Mouse (Mus musculus): ENCODE data around the gene Hdgf.
"Not testable (repeated sequence)": the region's sequence is repeated elsewhere in the genome, so short reads cannot be mapped to it uniquely, and the experiment has no call there.

Hdgf gene

DNA sequence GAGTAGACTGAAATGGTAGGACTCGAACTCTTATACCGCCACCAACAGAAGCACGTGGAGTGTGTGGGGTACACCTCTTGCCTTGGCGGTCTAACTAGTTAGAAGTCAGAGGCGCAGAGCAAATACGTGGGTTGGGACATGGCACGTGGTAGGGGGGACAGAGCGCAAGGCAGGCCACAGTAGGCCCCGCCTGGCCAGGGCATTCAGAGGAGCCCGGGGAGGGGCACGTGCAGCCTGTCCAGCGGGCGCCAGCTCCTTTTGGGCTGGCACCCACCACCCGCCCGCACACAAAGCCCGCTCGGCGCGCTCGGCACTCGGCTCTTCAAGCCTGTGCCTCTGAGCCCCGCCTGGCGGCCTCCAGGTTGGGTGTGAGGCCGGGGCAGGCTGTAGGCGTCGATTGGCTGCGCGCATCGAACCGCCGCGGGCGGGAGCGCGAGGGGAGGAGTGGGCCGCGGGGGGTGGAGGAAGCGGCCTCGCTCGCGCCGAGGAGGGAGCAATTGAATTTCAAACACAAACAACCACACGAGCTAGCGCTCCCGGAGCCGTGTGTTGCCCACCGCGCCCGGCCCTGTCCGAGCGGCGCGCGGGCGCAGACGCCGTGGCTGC is at the start of gene Hdgf:
Gene Hdgf (plus strand): TSS at position 442 of the 606 bp plus-strand sequence.
- DNase-seq (ENCODE audit: low read depth, low spot score) = peak; percentile 96

DNA sequence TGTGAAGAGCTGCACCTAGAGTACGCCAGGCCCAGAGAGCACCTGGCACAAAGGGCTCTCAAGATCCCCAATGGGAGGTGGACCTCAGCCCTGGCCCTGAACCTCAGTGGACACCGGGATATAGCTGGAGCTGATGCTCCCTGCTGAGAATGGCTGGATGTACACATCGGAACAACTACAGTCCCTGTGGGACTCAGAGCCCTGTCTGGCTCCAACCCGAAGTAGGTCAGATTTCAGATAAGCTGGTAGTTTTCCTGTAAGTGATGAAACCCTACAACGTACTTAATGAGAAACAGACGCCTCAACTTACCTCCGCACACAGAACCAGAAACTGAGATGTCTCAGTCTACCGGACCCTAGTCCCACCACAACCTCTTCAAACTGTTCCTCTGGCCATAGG is 48.5 kb upstream of the Hdgf start:
- DNase-seq (ENCODE audit: low read depth, low spot score) = no peak

DNA sequence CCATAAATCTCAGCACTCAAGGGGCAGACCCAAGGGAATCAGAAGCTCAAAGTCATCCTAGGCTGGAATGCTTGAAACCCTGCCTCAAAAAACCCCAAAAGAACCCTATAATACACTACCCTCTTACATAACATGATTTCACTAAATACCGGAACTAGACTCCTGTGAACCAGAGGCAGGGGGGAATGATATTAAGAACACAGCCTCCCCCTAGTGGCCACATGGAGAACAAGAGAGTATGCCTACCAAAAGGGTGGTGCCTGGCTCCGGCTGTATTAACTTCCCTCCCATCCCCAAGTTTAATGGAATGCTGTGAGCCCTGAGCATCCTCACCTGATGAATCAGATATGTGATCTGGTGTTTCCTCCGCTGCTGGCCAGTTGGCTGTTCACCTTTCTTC is 46.3 kb upstream of the Hdgf start:
- peak; percentile 76 for DNase-seq (ENCODE audit: low read depth, low spot score)

DNA sequence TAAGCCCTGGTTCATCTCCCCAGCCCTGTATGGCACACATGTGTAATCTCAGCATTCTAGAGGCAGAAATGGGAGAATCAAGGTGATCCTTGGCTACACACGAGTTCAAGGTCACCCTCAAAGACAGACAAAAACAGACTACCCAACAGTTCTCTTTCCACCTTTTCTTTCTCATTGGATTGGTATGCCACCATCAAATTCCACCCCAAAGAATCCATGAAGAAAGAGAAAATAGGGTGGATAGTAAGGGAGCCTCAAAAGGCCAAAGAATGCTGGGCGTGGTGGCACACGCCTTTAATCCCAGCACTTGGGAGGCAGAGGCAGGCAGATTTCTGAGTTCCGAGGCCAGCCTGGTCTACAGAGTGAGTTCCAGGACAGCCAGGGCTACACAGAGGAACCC is 42.0 kb upstream of the Hdgf start:
- peak; percentile 65 for DNase-seq (ENCODE audit: low read depth, low spot score)

DNA sequence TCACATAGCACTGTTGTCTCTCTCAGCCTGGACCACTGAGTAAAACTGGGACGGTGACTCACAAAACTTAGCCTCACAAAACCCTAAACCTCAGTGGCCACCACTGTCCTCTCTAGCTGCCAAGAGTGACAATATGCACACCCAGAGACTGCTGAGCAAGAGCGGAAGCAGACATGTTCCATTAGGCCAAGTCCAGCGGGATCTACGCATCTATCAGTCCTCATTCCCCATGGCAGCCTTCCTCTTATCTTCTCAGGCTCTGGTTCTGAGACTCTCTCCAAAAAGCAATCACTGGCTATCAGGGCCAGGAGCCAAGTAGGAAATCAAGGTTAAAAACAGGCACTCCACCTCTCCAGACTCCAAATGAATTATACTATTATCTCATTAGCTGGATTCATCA is 28.4 kb upstream of the Hdgf start:
- DNase-seq (ENCODE audit: low read depth, low spot score) = no peak

DNA sequence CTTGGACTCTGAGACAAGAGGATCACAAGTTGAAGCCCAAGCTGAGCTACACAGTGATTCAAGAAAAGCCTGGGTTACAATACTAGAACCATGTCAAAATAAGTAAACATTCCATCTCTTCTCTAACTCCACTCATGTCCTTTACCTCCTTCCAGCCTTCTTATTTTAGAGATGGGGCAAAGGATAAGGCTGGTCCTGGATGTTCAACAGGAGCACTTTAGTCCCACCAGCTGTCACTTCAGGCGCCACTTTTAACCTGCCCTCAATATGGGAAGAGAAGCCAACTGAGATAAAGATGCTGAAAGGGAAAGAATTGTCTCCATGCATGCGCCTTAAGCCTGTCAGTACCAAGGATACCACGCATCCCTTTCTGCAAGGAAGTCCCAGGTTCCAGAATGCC is 21.8 kb upstream of the Hdgf start:
- DNase-seq (ENCODE audit: low read depth, low spot score) = no peak

DNA sequence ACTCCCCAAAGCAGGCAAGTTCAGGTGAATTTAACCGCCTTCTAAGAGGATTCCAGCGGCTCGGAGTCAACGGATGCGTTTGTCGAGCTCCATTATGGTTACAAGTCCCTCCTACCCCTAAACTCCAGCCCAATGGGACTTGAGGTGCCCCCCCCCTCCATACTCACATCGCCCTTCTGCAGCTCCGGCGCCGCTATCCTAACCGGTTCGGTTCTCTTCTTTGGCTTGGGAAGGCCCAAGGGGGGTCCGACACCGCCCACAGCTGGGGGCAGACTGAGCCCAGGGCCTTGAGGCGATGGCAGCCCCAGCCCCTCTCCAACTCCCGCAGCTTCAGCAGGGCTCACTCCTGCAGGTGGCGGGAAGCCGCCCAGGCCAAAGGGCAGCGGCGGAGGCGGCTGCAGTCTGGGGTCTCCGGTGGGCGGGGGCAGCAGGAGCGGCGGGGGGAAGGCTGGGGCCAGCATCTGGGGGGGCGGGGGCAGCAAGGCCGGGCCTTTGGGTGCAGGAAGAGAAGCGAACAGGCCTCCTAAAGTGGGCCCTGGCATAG is 21.3 kb upstream of the Hdgf start:
- peak; percentile 43 for DNase-seq (ENCODE audit: low read depth, low spot score)

DNA sequence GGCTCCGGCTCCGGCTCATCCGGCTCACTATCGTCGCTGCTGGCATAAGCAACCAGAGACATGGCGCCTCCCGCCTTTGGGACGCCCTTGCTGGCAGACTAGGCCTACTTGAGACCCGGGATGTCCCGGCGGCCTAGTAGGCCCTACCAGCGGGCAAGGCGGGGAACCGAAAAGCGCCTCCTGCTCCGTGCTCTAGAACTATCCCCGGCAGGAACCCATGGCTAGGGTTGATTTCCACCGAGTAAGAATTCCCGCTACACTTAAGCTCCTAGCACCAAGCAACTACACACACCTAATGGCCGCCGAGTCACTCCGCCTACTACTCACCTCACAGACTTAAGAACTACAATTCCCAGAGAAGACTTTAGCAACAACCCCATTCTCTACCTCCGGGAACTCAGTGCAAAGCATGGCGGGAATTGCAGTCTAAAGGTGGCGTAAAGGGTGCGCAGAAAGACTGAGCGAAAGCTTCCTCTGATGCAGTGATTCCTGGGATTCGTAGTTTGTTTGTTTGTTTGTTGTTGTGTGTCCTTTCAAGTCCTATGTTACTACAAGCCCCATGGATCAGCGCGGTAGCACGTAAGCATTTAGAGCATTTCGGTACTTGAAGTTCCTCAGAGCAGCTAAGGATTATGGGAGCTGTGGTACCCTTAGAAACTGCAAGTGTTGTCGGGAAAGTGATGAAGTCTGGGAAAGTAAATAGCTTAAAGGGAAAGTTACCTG is 20.7 kb upstream of the Hdgf start, which contains the start of gene Prcc:
Gene Prcc (minus strand): TSS at position 328 of the 723 bp plus-strand sequence.
- DNase-seq (ENCODE audit: low read depth, low spot score) = peak; percentile 100

DNA sequence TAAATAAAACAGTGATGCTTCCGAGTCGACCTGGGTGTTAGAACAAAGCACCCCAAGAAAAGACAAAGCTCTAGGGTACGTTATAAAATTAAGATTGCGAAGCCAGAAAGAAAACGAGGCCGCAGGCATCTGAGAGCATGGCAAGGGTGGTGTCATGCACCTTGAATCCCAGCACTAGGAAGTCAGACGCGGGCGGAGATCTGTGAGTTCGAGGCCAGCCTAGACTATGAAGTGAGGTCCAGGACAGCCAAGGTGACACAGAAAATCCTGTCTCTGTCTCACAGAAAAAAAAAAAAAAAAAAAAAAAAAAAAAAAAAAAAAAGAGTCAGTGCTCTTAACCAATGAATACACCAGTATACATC is 20.1 kb upstream of the Hdgf start:
- DNase-seq (ENCODE audit: low read depth, low spot score) = no peak

DNA sequence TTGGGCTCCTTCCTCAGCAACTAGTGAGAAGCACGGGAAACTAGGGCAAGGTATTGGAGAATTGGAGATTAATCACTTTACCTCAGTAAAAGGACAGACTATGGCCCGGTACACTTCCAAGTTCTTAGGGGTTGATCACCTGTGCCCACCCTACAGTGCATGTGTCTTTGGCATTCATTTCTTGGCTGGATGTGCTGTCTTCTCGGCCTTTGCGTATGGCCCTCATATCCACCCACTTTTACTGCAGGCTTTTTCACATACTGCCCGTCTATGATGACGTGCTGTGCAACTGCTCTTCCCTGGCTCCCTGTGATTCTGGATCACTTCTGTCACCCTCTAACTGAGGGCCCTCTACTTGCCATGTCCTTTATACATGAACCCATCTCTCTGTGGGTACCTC is 19.7 kb upstream of the Hdgf start:
- DNase-seq (ENCODE audit: low read depth, low spot score) = no peak

DNA sequence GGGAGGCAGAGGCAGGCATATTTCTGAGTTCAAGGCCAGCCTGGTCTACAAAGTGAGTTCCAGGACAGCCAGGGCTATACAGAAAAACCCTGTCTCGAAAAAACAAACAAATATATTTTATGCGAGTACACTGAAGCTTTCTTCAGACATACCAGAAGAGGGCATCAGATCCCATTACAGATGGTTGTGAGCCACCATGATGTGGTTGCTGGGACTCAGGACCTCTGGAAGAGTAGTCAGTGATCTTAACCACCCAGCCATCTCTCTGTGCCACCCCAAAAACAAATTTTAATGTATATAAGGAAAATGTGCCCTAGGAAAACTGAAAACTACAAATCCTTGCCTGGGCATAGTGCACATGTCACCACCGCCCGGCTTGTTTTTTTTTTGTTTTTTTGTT is 18.7 kb upstream of the Hdgf start:
- peak; percentile 64 for DNase-seq (ENCODE audit: low read depth, low spot score)

DNA sequence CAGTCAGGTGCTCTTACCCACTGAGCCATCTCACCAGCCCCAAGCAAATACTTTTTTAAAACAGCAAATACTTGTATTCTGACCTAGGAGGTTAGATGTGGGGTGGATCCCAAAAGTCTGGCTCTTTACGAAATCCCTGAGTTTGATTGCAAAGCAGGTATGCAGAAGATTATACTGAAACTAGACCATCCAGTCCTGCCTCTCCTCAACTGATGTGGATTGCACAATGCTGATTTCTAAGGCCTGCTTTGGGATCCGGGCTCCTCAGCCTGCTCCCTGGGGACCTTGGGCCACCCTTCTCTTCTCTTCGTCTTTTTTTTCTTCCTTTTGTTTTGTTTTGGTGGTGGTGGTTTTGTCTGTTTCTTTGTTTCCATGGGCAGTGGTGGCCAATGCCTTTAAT is 14.6 kb upstream of the Hdgf start:
- no peak for DNase-seq (ENCODE audit: low read depth, low spot score)

DNA sequence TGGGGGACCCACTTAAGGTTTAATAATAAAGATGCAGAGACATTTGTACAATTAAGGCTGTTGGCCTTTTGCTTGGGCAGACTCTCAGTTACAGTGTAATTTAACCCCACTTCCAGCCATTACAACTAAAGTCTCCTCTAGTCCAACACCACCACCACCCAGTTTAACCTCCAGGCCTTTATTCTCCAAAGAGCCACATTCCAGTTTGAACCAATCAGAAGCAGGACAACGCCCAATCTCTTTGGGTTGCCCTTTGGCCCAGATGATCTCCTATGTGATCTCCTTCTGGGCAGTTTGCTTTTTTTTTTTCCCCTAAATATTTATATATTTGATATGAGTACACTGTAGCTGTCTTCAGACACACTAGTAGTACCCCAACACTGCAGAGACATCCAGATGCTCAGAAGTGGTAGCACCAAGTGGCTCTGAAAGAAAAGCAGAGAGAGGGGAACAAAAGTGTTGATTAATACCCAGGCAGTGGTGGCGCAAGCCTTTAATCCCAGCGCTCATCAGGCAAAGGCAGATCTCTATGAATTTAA is 12.7 kb upstream of the Hdgf start:
- peak; percentile 91 for DNase-seq (ENCODE audit: low read depth, low spot score)

DNA sequence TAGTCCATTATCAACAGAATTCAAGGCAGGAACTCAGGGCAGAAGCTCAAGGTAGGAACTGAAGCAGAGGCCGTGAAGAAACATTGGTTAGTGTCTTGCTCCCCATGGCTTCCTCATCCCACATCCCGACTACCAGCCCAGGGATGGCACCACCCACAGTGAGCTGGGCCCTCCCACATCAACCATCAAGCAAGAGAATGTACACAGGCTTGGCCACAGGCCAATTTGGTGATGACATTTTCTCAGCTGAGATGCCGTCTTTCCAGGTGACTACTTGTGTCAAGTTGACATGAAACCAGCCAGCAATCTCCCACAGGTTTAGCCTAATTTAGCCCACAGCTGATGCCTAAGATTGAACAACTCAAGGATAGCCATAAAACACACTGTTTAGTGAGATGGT is 6.9 kb upstream of the Hdgf start:
- no peak for DNase-seq (ENCODE audit: low read depth, low spot score)

DNA sequence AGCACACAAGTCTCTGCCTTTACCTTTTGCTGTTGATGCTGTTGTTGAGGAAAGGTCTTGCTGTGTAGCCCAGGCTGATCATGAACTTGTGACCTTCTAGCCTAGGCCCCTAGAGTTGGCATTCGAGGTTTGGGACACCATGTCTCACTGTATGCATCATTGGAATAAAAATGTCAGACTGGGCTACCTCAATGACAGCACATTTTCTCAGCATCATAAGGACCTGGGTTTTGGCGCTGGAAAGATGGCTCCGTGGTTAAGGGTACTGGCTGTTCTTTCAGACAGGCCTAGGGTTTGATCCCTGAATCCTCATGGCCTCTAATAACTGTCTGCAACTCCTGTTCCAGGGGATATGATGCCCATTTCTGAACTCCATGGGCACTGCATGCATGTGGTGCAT is 6.3 kb upstream of the Hdgf start:
- no peak for DNase-seq (ENCODE audit: low read depth, low spot score)

DNA sequence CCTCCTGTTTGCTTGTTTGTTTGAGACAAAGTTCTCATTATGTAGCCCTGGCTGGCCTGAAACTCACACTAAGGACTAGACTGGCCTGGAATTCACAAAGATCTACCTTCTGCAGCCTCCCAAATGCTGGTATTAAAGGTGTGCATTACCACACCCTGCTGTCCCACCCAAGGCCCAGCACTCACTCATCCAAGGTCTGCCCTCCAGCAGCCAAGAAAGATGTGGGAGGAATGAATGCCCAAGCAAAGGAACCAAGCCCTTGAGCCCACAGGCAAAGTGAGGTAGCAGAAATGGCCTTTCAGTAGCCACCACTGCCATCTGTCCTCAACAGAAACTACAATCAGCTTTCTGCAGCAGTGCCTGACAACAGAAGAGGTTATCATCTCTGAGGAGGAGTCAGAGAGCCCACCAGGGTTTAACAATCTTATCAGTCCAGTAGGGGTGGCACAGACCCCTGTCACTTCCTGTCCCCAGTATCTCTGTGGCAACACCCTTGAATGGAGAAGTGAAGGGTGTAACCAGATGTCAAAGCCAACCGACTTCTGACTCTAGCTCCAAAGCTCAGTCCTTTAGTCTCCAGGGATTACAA is 5.0 kb upstream of the Hdgf start:
- DNase-seq (ENCODE audit: low read depth, low spot score) = no peak

DNA sequence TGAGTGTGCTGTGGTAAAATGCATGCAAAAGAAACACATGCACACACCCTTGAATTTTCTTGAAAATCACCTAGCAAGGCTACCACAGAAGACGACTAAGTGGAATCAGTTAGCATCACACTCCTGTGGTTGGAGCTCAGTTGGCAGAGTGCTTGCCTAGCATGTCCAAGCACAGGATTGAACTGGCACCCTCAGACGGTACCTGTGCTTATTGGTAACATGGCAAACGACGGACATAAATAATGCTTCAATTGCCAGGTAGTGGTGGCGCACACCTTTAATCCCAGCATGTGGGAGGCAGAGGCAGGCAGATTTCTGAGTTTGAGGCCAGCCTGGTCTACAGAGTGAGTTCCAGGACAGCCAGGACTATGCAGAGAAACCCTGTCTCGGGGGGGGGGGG is 4.2 kb upstream of the Hdgf start:
- not testable (repeated sequence) for DNase-seq (ENCODE audit: low read depth, low spot score)

DNA sequence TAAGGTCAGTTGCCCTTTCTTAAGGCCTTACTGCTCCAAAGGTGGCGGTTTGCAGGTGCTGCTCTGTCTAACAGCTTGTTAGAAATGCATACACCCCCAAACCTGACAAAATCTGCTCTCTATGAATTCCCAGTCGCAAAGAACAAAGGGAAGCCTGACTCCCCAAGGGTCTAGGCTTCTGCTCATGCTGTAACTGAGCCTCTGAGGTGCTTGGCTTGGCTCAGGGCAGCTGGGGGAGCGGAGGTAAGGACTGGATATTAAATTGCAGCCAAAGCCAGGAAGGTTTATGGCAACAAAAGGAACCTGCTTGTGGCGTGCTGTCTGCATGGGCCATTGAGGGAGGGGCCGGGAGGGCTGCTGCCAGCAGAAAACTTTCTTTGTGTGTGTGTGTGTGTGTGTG is 2.3 kb upstream of the Hdgf start:
- no peak for DNase-seq (ENCODE audit: low read depth, low spot score)

DNA sequence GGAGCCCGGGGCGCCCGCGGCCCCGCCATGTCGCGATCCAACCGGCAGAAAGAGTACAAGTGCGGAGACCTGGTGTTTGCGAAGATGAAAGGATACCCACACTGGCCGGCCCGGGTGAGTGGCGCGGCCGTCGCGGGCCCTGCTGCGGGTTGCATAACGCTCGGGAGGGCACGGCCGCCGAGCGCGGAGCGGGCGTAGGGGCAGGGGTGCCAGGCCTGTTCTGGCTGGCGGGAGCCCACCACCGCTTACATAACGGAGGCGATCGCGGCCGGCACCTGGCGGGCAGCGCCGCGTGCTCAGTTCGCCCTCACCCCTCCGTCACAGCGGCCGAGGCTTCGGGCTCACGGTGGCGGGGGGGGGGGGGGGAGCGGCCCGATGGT is 470 bp downstream of the Hdgf start:
- DNase-seq (ENCODE audit: low read depth, low spot score) = no peak

DNA sequence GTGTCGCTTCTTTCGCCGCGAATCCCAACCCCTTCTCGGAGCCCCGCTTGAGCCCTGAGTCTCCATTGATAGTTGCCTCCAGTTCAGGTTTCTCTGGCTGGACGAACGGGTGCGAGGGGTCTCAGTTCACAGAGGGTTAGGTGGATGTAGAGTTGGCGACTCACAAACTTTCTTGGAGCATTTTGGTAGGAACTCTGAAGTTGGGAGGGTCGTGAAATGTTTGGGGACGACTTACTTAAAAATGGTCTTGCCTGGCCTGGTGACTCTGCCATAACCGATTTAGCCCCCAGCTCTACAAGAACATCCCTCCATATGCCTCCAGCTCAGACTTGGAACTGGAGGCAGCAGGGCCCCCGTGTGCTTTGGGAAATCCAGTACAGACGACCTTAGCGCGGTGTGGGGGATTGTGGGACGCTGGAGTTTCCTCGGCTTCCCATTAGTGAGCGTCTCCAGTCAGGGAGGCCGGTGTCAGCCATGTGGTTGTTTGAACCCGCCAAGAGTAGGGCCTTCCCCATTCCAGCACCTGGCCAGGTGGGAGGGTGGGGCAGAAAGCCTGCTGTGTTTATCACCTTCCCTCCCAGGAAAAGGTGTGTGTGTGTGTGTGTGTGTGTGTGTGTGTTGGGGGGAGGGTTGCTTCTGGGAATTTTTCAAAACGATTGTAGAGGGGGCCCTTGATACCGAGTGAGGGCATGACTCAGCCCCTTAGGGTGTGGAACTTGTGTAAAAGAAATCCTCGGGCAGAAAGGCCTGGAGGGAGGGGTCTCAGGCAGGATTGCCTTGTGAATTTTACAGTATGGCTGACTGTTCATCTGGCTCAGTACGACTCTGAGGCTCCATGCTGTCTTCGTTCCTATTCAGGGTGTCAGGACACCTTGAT is 1.1 kb downstream of the Hdgf start:
- DNase-seq (ENCODE audit: low read depth, low spot score) = peak; percentile 67

DNA sequence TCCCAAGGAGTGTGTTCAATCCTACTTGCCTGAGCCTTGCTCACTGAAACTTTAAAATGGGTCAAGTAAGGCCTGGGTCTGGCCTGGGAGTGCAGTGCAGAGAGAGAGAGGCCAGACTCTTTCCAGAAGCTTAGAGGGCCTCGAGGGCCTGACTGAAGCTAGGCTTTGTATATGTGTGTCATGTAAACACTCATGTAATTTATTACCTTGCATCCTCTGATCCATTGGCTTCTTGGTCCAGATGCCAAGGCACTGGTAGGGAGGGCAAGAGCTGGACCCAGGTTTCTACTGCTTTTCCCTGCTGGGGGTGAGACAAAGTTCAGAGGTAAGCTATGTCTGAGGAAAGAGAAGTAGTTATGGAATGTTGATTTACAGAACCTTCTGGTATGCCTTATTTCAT is 1.8 kb downstream of the Hdgf start:
- no peak for DNase-seq (ENCODE audit: low read depth, low spot score)

DNA sequence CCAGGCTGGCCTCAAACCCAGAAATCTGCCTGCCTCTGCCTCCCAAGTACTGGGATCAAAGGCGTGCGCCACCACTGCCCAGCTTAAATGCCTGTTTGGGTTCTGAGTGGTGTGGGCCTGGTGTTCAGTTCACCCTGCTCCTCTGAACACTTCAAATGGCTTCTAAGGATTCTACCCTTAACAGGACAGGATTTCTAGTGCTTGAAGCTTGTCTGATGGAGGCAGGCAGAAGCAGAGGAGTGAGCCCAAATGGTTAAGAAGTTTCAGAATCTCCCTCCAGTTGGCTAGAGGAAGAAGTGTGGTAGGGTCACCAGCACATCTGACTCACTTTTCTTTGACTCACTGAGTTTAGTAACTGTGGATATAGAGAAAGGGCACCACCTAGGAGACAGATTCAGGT is 3.3 kb downstream of the Hdgf start:
- DNase-seq (ENCODE audit: low read depth, low spot score) = no peak
